Mouse (Mus musculus) forebrain, embryonic 12.5 days (tissue): ENCODE results near the gene Nefh. TPM values are rescaled to one million over a fixed set of nuclear protein-coding genes. Genes with fewer than 3 reads are reported as not detected.

Source experiments
- ATAC-seq: fragments of 200-750 bp; cut with Nextera tagmentation; 2 replicates; pipeline ENCODE4 v1.8.0; 2017; ENCODE audit warnings: moderate TSS enrichment; ENCODE audit not compliant: low FRiP score
- H3K27ac ChIP-seq: fragments of 300-500 bp; sonication (generic); 2 replicates; pipeline ENCODE4 v1.5.1; 2016; ENCODE audit warnings: mild to moderate bottlenecking
- H3K27me3 ChIP-seq: fragments of 300-500 bp; sonication (generic); 2 replicates; pipeline ENCODE4 v1.6.1; 2016; ENCODE audit warnings: mild to moderate bottlenecking
- H3K36me3 ChIP-seq: fragments of 300-500 bp; sonication (generic); replicated peaks from 2 replicates; pipeline ENCODE4 v1.6.1; 2016; ENCODE audit warnings: mild to moderate bottlenecking
- H3K4me1 ChIP-seq: fragments of 300-500 bp; sonication (generic); 2 replicates; pipeline ENCODE4 v1.6.1; 2016
- H3K4me2 ChIP-seq: fragments of 300-500 bp; sonication (generic); 2 replicates; pipeline ENCODE4 v1.6.1; 2016; ENCODE audit warnings: mild to moderate bottlenecking, moderate library complexity
- H3K4me3 ChIP-seq: fragments of 300-500 bp; sonication (generic); replicated peaks from 2 replicates; pipeline ENCODE4 v1.5.1; 2016; ENCODE audit warnings: mild to moderate bottlenecking
- H3K9ac ChIP-seq: fragments of 300-500 bp; sonication (generic); 2 replicates; pipeline ENCODE4 v1.6.1; 2016; ENCODE audit warnings: mild to moderate bottlenecking
- H3K9me3 ChIP-seq: fragments of 300-500 bp; sonication (generic); 2 replicates; pipeline ENCODE4 v1.6.1; 2016
- WGBS: fragments of 180-500 bp; shearing (Covaris S2); methylation state at CpG from one replicate; pipeline ENCODE4 v1.1.7; 2016; 5-methylcytosine and 5-hydroxymethylcytosine counted together
- polyA plus RNA-seq: library from polyadenylated mRNA; unstranded; fragments of >200 nt; fragmentation: Nextera tagmentation; extraction: Ambion mirVana; gene quantifications from 2 replicates; pipeline ENCODE4 v1.2.1, GENCODE M21; 2016

Nefh gene
- polyA plus RNA-seq, 1 experiment from 2014 or later: 0.47 TPM

GRCm38 (mm10) chr11:4948792-4949191 is 928 bp upstream of the Nefh start:
- WGBS: 33% methylated on average over 8 of the region's 8 CpGs
- H3K4me1 ChIP-seq: peaks cover 36% of the 10 kb centered on the region
- no peak for ATAC-seq
- H3K36me3 ChIP-seq: no peaks in the 10 kb centered on the region
- no peaks in the 10 kb centered on the region for H3K9me3 ChIP-seq
- peaks cover 96% of the 10 kb centered on the region for H3K27me3 ChIP-seq
- no peak overlapping the region for H3K27ac ChIP-seq
- no peak overlapping the region for H3K9ac ChIP-seq
- H3K4me3 ChIP-seq: peak overlapping the region; percentile 53
- H3K4me2 ChIP-seq: peak overlapping the region; percentile 84; the same call in 1 of the 2 replicates

GRCm38 (mm10) chr11:4946947-4947812 is 684 bp downstream of the Nefh start:
- Histone ChIP-seq H3K9me3 (no peaks in the 10 kb centered on the region), H3K9ac (peak overlapping the region; percentile 42), H3K27me3 (peaks cover 80% of the 10 kb centered on the region), H3K4me2 (peak overlapping the region; percentile 84), H3K36me3 (no peaks in the 10 kb centered on the region), H3K4me1 (peaks cover 31% of the 10 kb centered on the region), H3K27ac (peak overlapping the region; percentile 73), H3K4me3 (peak overlapping the region; percentile 53)
- under 1% methylated on average over 117 of the region's 120 CpGs for WGBS
- ATAC-seq: peak; percentile 89

DNA sequence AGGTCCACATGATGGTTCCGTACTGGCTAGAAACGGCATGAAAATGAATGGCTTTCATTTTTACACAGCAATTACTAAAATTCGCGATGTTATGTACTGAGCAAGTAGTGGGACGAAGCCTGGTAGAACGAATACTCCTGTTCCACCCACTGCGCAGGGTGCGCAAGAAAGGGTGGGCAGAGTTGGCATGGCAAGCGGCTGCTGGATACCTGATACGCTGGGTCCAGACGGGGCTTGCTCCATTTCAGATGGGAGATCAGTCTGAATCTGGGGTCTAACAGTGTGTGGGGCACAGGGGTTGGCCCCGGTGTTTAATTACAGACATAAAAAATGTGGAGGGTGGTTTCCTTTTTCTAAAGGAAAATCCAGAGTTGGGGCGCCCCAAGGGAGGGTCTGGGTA is 1.3 kb downstream of the Nefh start:
- Histone ChIP-seq H3K9ac (no peak overlapping the region), H3K4me2 (peak overlapping the region; percentile 84), H3K4me1 (peaks cover 31% of the 10 kb centered on the region), H3K9me3 (no peaks in the 10 kb centered on the region), H3K27ac (no peak overlapping the region), H3K36me3 (no peaks in the 10 kb centered on the region), H3K27me3 (peaks cover 74% of the 10 kb centered on the region), H3K4me3 (peak overlapping the region; percentile 53)
- 40% methylated on average over 13 of the region's 13 CpGs for WGBS
- ATAC-seq: peak; percentile 3; the same call in 1 of the 2 replicates

DNA sequence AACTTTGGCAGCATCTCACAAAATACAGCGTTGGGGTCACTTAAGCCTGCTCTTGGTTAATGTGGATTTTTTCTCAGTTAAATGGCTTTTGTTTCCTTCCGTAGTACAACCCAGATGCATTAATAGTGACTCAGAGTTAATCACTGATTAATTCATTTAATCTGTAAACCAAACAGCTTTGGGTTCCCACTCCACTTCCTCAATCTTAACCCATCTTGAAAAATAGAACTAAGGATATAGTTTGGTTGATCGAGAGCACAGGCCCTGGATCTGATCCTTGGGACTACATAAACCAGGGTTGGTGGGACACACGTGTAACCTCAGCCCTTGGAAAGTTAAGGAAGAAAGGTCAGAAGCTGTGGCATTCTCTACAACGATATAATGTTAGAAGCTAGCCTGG is 11.6 kb downstream of the Nefh start:
- Histone ChIP-seq H3K27me3 (no peaks in the 10 kb centered on the region), H3K4me1 (peaks cover 4% of the 10 kb centered on the region), H3K4me2 (no peak overlapping the region), H3K27ac (no peak overlapping the region), H3K9me3 (no peaks in the 10 kb centered on the region), H3K9ac (no peak overlapping the region), H3K36me3 (no peaks in the 10 kb centered on the region), H3K4me3 (no peak overlapping the region)
- 89% methylated on average over 5 of the region's 5 CpGs for WGBS
- ATAC-seq: no peak

DNA sequence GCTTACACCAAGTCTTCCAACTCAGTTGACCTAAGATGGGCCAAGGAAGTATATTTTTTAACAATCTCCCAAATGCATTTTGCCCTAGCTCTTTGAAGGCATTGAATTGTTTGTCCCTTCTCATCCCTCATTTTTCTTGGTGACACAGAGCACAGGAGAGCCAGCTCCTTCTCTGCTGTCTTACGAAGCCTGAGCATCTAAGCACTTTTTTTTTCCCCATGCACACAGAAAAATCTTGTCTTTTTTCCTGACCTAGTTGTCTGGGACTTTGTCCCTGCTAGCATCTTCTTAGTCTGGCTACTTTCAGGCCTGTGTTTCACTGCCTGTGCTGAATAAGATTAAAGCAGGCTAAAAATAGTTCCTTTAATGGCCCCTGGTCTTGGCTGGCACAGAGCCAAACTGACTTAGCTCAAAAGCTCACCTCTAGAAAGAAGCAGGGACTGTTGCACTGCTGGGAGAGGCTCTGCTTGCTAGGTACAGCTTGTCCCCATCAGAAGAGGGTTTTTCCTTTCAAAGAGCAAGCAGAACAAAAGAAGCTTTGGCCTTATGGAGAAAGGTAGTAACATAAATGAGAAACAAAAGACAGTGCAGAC is 16.8 kb downstream of the Nefh start:
- peaks cover 13% of the 10 kb centered on the region for H3K4me1 ChIP-seq
- no peak overlapping the region for H3K4me2 ChIP-seq
- H3K9me3 ChIP-seq: no peaks in the 10 kb centered on the region
- H3K4me3 ChIP-seq: no peak overlapping the region
- ATAC-seq: no peak
- 0 out of 2 replicates have a peak overlapping the region, but pooled peaks have one; percentile 53 for H3K27ac ChIP-seq
- H3K27me3 ChIP-seq: no peaks in the 10 kb centered on the region
- WGBS: 53% methylated on average over 1 of the region's 1 CpGs
- peaks cover 47% of the 10 kb centered on the region for H3K36me3 ChIP-seq
- no peak overlapping the region for H3K9ac ChIP-seq

DNA sequence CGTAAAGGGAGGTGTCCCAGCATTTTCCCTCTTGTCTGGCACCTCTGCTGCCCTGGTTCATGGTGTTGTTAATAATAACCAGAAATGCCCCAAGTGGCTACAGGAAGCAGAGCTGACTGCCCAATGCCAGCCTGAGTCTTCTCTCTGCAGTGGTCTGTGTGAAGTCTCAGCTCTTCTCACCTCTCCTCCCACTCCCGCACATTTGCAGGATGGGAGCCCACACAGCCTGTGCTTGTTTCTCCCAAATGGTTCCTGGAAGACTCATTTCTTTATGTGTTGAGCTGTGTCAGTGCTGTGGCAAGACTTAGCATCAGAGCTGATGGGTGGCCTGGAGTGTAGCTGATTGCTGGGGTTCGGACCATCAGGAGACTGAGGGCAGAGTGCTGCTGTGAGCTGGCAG is 20.6 kb downstream of the Nefh start:
- WGBS: 90% methylated on average over 3 of the region's 3 CpGs
- Histone ChIP-seq H3K9me3 (no peaks in the 10 kb centered on the region), H3K27me3 (no peaks in the 10 kb centered on the region), H3K4me3 (no peak overlapping the region), H3K4me2 (no peak overlapping the region), H3K27ac (no peak overlapping the region), H3K4me1 (peaks cover 13% of the 10 kb centered on the region), H3K36me3 (peaks cover 85% of the 10 kb centered on the region), H3K9ac (no peak overlapping the region)
- ATAC-seq: no peak

- Histone ChIP-seq H3K27me3 (no peaks in the 10 kb centered on the region), H3K9ac (no peak overlapping the region), H3K4me2 (no peak overlapping the region), H3K36me3 (peaks cover 98% of the 10 kb centered on the region), H3K4me1 (no peaks in the 10 kb centered on the region), H3K4me3 (no peak overlapping the region), H3K9me3 (no peaks in the 10 kb centered on the region), H3K27ac (no peak overlapping the region)
- WGBS: 88% methylated on average over 7 of the region's 7 CpGs
- ATAC-seq: no peak
These were observed 26.1 kb downstream of the Nefh start for GRCm38 (mm10) chr11:4921751-4922150.

DNA sequence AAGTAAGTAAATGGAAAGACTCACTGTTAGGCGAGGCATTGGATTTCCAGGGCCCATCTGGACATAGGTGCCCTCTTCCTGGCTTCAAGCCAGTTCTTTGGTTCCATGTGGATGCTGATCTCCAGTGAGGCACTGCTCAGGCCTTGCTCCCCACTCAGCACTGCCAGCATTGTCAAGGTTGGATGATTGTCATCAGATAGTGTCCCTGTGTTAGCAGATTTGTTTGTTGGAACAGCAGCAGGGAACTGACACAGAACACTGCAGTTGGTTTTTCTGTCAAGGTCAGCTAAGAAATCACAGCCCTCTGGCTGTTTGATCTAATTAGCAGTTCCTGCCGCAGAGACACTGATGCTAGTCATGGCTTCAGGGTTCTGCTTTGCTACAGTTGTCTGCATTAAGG is 26.6 kb downstream of the Nefh start:
- peaks cover 97% of the 10 kb centered on the region for H3K36me3 ChIP-seq
- WGBS: 92% methylated on average over 2 of the region's 2 CpGs
- H3K4me2 ChIP-seq: no peak overlapping the region

GRCm38 (mm10) chr11:4916068-4916467 is 31.8 kb downstream of the Nefh start:
- 45% methylated on average over 1 of the region's 1 CpGs for WGBS
- no peak overlapping the region for H3K4me3 ChIP-seq
- peaks cover 94% of the 10 kb centered on the region for H3K36me3 ChIP-seq
- no peak overlapping the region for H3K9ac ChIP-seq
- no peak for ATAC-seq
- no peak overlapping the region for H3K27ac ChIP-seq
- no peaks in the 10 kb centered on the region for H3K27me3 ChIP-seq
- no peak overlapping the region for H3K4me2 ChIP-seq
- no peaks in the 10 kb centered on the region for H3K9me3 ChIP-seq
- H3K4me1 ChIP-seq: no peaks in the 10 kb centered on the region

More for the DNA sequence above, 26.6 kb downstream of the Nefh start:
- H3K4me3 ChIP-seq: no peak overlapping the region
- no peaks in the 10 kb centered on the region for H3K27me3 ChIP-seq
- no peak overlapping the region for H3K27ac ChIP-seq
- no peak for ATAC-seq
- no peaks in the 10 kb centered on the region for H3K9me3 ChIP-seq
- H3K9ac ChIP-seq: no peak overlapping the region
- no peaks in the 10 kb centered on the region for H3K4me1 ChIP-seq

GRCm38 (mm10) chr11:4906231-4906630 is 41.6 kb downstream of the Nefh start:
- H3K27me3 ChIP-seq: no peaks in the 10 kb centered on the region
- no peak overlapping the region for H3K4me3 ChIP-seq
- ATAC-seq: no peak
- H3K36me3 ChIP-seq: peaks cover 75% of the 10 kb centered on the region
- H3K4me1 ChIP-seq: no peaks in the 10 kb centered on the region
- no peak overlapping the region for H3K27ac ChIP-seq
- no peak overlapping the region for H3K4me2 ChIP-seq
- no peaks in the 10 kb centered on the region for H3K9me3 ChIP-seq
- 93% methylated on average over 6 of the region's 6 CpGs for WGBS
- H3K9ac ChIP-seq: no peak overlapping the region

DNA sequence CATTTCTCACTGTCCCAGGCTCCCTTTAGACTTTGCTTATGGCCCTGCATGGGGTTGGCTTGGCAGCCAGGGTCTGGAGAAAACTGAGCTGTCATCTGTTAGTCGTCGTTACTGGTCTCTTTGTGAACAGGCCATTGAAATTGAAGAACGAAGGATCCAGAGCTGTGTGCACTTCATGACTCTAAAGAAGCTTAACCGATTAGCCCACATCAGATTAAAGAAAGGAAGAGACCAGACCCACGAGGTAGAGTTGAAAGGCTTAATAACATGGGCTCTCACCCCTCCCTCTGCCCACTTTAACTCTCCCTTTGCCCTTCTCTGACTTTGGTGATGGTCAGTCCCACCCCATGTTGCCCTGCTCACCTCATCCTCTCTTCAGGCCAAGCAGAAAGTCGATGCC is 45.9 kb downstream of the Nefh start:
- no peak for ATAC-seq
- WGBS: 63% methylated on average over 6 of the region's 6 CpGs
- Histone ChIP-seq H3K4me2 (no peak overlapping the region), H3K9ac (no peak overlapping the region), H3K9me3 (no peaks in the 10 kb centered on the region), H3K4me1 (0 out of 2 replicates have a peak, but pooled peaks cover under 1% of the 10 kb centered on the region), H3K27me3 (no peaks in the 10 kb centered on the region), H3K27ac (no peak overlapping the region), H3K4me3 (no peak overlapping the region), H3K36me3 (peaks cover 66% of the 10 kb centered on the region)

DNA sequence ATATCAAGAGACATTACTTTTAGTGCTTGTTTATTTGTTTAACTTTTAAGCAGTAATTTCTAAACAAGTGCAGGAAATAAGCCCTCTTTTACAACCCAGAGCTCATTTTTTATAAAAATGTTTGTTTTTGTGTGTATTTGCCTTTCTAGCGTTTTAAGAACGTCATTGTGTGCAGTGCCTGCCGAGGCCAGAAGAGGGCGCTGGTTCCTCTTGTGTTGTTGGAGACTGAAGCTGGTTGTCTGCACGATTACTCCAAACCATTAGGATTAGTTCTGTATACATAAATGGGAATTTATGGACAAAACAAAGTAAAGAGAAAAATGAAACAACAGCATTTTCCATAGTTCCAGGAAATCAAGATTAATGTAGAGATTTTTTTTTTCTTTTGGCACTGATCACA is 47.4 kb downstream of the Nefh start:
- no peak overlapping the region for H3K4me2 ChIP-seq
- no peaks in the 10 kb centered on the region for H3K27me3 ChIP-seq
- no peak overlapping the region for H3K27ac ChIP-seq
- no peak overlapping the region for H3K4me3 ChIP-seq
- 77% methylated on average over 5 of the region's 5 CpGs for WGBS
- no peak for ATAC-seq
- peaks cover 55% of the 10 kb centered on the region for H3K36me3 ChIP-seq
- no peak overlapping the region for H3K9ac ChIP-seq
- peaks cover 12% of the 10 kb centered on the region for H3K4me1 ChIP-seq
- H3K9me3 ChIP-seq: no peaks in the 10 kb centered on the region
